Mouse (Mus musculus) adrenal gland, postnatal 36 days (tissue): ENCODE results near the gene Slc6a20a. TPM values are rescaled to one million over a fixed set of nuclear protein-coding genes. Genes with fewer than 3 reads are reported as not detected.

Source experiments
- DNase-seq, 2 experiments: peaks; one replicate each; pipeline ENCODE4 v3.0.0; 2021; ENCODE audit warnings: mixed read lengths in 1 of 2
- total RNA-seq, 2 experiments: library from RNA; stranded (reverse); gene quantifications; 2 replicates each; pipeline ENCODE4 v1.2.3; 2021

The Slc6a20a gene
- total RNA-seq, 2 experiments from 2014 or later: 0.07 TPM; not detected in 1

GRCm38 (mm10) chr9:123638231-123638630, 40.5 kb downstream of the Slc6a20a start:
- peak; percentile 44 to 54 for DNase-seq

GRCm38 (mm10) chr9:123636771-123637170, 41.9 kb downstream of the Slc6a20a start:
- no peak for DNase-seq

- DNase-seq: no peak
Observed at GRCm38 (mm10) chr9:123632993-123633392, 45.7 kb downstream of the Slc6a20a start.

GRCm38 (mm10) chr9:123632281-123632680, 46.4 kb downstream of the Slc6a20a start, which contains the start of gene Slc6a20b:
TSS of gene Slc6a20b (minus strand) at chr9:123632565.
- DNase-seq: no peak

- DNase-seq: no peak
Observed at GRCm38 (mm10) chr9:123631666-123632065, 47.0 kb downstream of the Slc6a20a start.

DNA sequence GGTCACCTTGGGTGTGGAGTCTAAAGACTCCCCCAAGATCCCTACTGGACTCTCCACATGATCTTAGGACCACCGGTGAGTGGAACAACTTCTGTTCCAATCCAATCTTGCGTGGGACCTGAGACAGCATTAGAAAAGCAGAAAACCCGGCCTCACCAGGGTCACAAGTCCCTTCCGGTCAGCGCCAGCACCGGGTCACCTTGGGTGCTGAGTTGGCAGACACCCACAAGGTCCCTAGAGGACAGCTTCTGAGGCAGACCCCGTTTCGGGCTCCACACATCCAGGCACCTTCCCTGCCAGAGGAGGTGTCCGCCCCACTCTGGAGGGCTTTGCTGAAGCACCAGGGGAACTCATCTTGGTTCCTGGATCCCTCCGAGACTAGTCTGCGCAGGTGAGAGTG, 52.9 kb downstream of the Slc6a20a start:
- no peak for DNase-seq

DNA sequence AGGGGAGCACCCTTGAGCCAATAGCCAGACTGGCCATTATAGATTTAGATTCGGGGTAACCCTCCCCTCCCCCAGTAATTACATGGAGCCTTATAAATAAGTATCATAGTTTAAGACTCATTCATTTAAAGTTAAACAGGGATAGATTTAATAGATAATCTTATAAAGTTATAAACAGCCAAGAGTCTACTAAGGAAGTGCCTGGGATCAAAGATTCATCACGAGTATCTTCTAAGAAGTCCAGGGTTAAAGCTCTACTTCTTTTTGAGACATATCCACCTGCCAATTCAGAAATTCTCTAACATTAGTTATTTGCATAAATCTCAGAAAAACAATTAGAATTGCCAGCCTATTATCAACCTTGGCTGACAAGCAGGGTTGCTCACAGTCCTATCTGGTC, 53.9 kb downstream of the Slc6a20a start:
- DNase-seq: no peak

- DNase-seq: no peak
Observed at GRCm38 (mm10) chr9:123620311-123621098, 58.2 kb downstream of the Slc6a20a start.

- no peak for DNase-seq
Observed at GRCm38 (mm10) chr9:123601529-123601928, 77.2 kb downstream of the Slc6a20a start.

- no peak for DNase-seq
Observed at GRCm38 (mm10) chr9:123597376-123597775, 81.3 kb downstream of the Slc6a20a start.

GRCm38 (mm10) chr9:123596910-123597309, 81.8 kb downstream of the Slc6a20a start:
- no peak for DNase-seq

- DNase-seq: no peak
Observed at GRCm38 (mm10) chr9:123595194-123595593, 83.5 kb downstream of the Slc6a20a start.

DNA sequence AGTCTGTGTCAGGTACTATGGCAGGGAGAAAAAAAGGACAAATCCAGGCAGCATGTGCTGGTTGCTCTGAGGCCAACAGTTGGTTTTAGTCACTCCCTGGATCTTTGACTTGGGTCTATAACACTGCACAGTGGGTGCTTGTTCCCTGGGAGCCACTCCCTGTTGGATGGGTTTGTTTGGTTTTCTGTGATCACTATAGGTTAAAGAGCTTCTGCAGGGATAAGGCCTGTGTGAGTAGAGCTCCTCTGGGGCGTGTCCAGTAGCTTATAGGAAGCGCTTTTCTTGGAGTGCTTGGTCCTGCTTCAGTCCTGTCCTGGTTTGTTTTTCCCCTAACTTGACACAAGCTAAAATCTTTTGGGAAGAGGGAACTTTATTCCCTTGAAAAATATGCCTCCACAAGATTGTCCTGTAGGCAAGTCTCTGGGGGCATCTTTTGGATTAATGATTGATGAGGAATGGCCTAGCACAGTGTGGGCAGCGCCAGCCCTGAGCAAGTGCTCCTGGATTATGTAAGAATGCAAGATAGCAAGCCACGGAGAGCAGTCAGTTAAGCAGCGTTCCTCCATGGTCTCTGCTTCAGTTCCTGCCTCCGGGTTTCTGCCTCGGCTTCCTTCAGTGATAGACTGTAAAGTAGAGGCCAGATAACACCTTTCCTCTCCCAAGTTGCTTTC, 89.3 kb downstream of the Slc6a20a start:
- DNase-seq: no peak

Other genes starting within 250 kb of the Slc6a20a start
- gene Limd1, start 200.2 kb downstream of the Slc6a20a start, total RNA-seq: 10 to 100 TPM; 27.4 to 31.1 TPM
- gene Sacm1l, start 149.1 kb downstream of the Slc6a20a start, total RNA-seq: 100 to 1,000 TPM in 1 of 2 experiments, 10 to 100 TPM in 1; 95.7 to 158 TPM
- gene Slc6a20b, start 46.3 kb downstream of the Slc6a20a start, total RNA-seq: not detected
- under 1 TPM in 1 of 2 experiments, not detected in 1; 0.07 TPM for gene Ccr9, start 446 bp downstream of the Slc6a20a start, total RNA-seq
- gene Lztfl1, start 38.8 kb upstream of the Slc6a20a start, total RNA-seq: 10 to 100 TPM; 49.2 to 52.2 TPM
- gene Cxcr6, start 127.6 kb upstream of the Slc6a20a start, total RNA-seq: under 1 TPM in 1 of 2 experiments, not detected in 1; 0.17 TPM
- gene Fyco1, start 173.0 kb upstream of the Slc6a20a start, total RNA-seq: 10 to 100 TPM; 36.3 to 51.6 TPM
- under 1 TPM in 1 of 2 experiments, not detected in 1; 0.10 TPM for gene Xcr1, start 183.1 kb upstream of the Slc6a20a start, total RNA-seq